Mouse (Mus musculus): Measurements from ENCODE around the gene Prdm8. TPM values are rescaled to one million over a fixed set of nuclear protein-coding genes. Genes with fewer than 3 reads are reported as not detected.

Prdm8 gene
- total RNA-seq, 2 experiments from 2014 or later, result 35.0 to 36.3 TPM

- DNase-seq (ENCODE audit: extremely low spot score in 1 of 2, low spot score in 2 of 2), result peak in 1 of 2 experiments; percentile 34
- intact Hi-C loops (cut with DNase I), result loop anchor here (10.0 kb wide), 1 partner anchor 541 kb away; no protein-coding TSS in a partner anchor
- no peak for TF ChIP-seq CTCF (IDR thresholded peaks at IDR 0.05)
- H3K4me3 ChIP-seq, result peak overlapping the region; percentile 50
- peak overlapping the region; percentile 76 for H3K27ac ChIP-seq
Observed at GRCm38 (mm10) chr5:98185806-98186751, 19.1 kb downstream of the Prdm8 start.

GRCm38 (mm10) chr5:98189181-98190180 lies 22.5 kb downstream of the Prdm8 start:
- TF ChIP-seq CTCF (IDR thresholded peaks at IDR 0.05), result no peak
- intact Hi-C loops (cut with DNase I), result loop anchor here (10.0 kb wide), 4 partner anchors 135 to 1065 kb away; partner anchors contain the start of gene Cfap299
- Histone ChIP-seq H3K4me3 (peak overlapping the region; percentile 21; the same call in 1 of the 2 replicates), H3K27ac (no peak overlapping the region; the same call in 1 of the 2 replicates)
- no peak for DNase-seq (ENCODE audit: extremely low spot score in 1 of 2, low spot score in 2 of 2)

- intact Hi-C loops (cut with DNase I), result loop anchor here (10.0 kb wide), 3 partner anchors 132 to 1068 kb away; partner anchors contain the start of gene Cfap299
- DNase-seq (ENCODE audit: extremely low spot score in 1 of 2, low spot score in 2 of 2), result no peak
- TF ChIP-seq CTCF (IDR thresholded peaks at IDR 0.05), result no peak; the same call in none of the 2 replicates
- Histone ChIP-seq H3K4me3 (no peak overlapping the region), H3K27ac (no peak overlapping the region)
Observed at GRCm38 (mm10) chr5:98192295-98192983, 25.4 kb downstream of the Prdm8 start.

GRCm38 (mm10) chr5:98194959-98195358 lies 28.0 kb downstream of the Prdm8 start:
- peak; percentile 26 for TF ChIP-seq CTCF (IDR thresholded peaks at IDR 0.05)
- intact Hi-C loops (cut with DNase I), result loop anchor here (10.0 kb wide), 3 partner anchors 130 to 1070 kb away; partner anchors contain the start of gene Cfap299
- DNase-seq (ENCODE audit: extremely low spot score in 1 of 2, low spot score in 2 of 2), result no peak
- no peak overlapping the region for H3K27ac ChIP-seq
- H3K4me3 ChIP-seq, result no peak overlapping the region

GRCm38 (mm10) chr5:98198412-98199218 lies 31.6 kb downstream of the Prdm8 start:
- Histone ChIP-seq H3K27ac (no peak overlapping the region), H3K4me3 (no peak overlapping the region)
- TF ChIP-seq CTCF (IDR thresholded peaks at IDR 0.05), result peak; percentile 59
- intact Hi-C loops (cut with DNase I), result loop anchor here (10.0 kb wide), 3 partner anchors 126 to 1074 kb away; partner anchors contain the start of gene Cfap299
- no peak for DNase-seq (ENCODE audit: extremely low spot score in 1 of 2, low spot score in 2 of 2)

GRCm38 (mm10) chr5:98199219-98199552 lies 32.2 kb downstream of the Prdm8 start:
- no peak for TF ChIP-seq CTCF (IDR thresholded peaks at IDR 0.05)
- H3K4me3 ChIP-seq, result no peak overlapping the region
- no peak for DNase-seq (ENCODE audit: extremely low spot score in 1 of 2, low spot score in 2 of 2)
- intact Hi-C loops (cut with DNase I), result loop anchor here (10.0 kb wide), 3 partner anchors 126 to 1074 kb away; partner anchors contain the start of gene Cfap299
- no peak overlapping the region for H3K27ac ChIP-seq

- no peak overlapping the region for H3K27ac ChIP-seq
- no peak for TF ChIP-seq CTCF (IDR thresholded peaks at IDR 0.05)
- no peak for DNase-seq (ENCODE audit: extremely low spot score in 1 of 2, low spot score in 2 of 2)
- H3K4me3 ChIP-seq, result no peak overlapping the region
- intact Hi-C loops (cut with DNase I), result no loop called here
Observed at GRCm38 (mm10) chr5:98201606-98202005, 34.6 kb downstream of the Prdm8 start.

GRCm38 (mm10) chr5:98202996-98203395 lies 36.0 kb downstream of the Prdm8 start:
- no peak overlapping the region for H3K27ac ChIP-seq
- no peak for DNase-seq (ENCODE audit: extremely low spot score in 1 of 2, low spot score in 2 of 2)
- no peak for TF ChIP-seq CTCF (IDR thresholded peaks at IDR 0.05)
- H3K4me3 ChIP-seq, result no peak overlapping the region
- intact Hi-C loops (cut with DNase I), result no loop called here

GRCm38 (mm10) chr5:98212501-98212900 lies 45.5 kb downstream of the Prdm8 start:
- no peak overlapping the region for H3K4me3 ChIP-seq
- intact Hi-C loops (cut with DNase I), result no loop called here
- peak; percentile 32 for TF ChIP-seq CTCF (IDR thresholded peaks at IDR 0.05)
- no peak overlapping the region for H3K27ac ChIP-seq
- no peak for DNase-seq (ENCODE audit: extremely low spot score in 1 of 2, low spot score in 2 of 2)

GRCm38 (mm10) chr5:98221956-98222355 lies 55.0 kb downstream of the Prdm8 start:
- intact Hi-C loops (cut with DNase I), result no loop called here
- DNase-seq (ENCODE audit: extremely low spot score in 1 of 2, low spot score in 2 of 2), result no peak
- Histone ChIP-seq H3K4me3 (no peak overlapping the region), H3K27ac (no peak overlapping the region)
- no peak for TF ChIP-seq CTCF (IDR thresholded peaks at IDR 0.05)

Measured in left cerebral cortex, adult 2 months (tissue).